Mouse (Mus musculus) CH12.LX (cell line): ENCODE data around the gene Zfp931. TPM values are rescaled to one million over a fixed set of nuclear protein-coding genes. Genes with fewer than 3 reads are reported as not detected.

Experiments used
- DNase-seq: peaks from one replicate; pipeline ENCODE4 v3.0.0-alpha.2; 2013; ENCODE audit errors: extremely low read depth
- H3K27ac ChIP-seq: 2 replicates; pipeline ENCODE4 v1.5.1; 2012; ENCODE audit warnings: low read depth, mild to moderate bottlenecking, control low read depth, moderate library complexity; ENCODE audit not compliant: insufficient read depth
- H3K27me3 ChIP-seq: replicated peaks from 2 replicates; pipeline ENCODE3; 2012; ENCODE audit warnings: inconsistent platforms
- H3K36me3 ChIP-seq, 2 experiments: replicated peaks in 1 of 2; 2 replicates each; pipeline versions ENCODE3 to v1.6.1; 2012; ENCODE audit warnings: inconsistent platforms in 1 of 2, low read length in 1 of 2, mild to moderate bottlenecking in 1 of 2, mixed read lengths in 1 of 2, moderate library complexity in 1 of 2; ENCODE audit not compliant: control insufficient read depth in 1 of 2, insufficient read depth in 1 of 2
- H3K4me1 ChIP-seq, 2 experiments: 2 replicates each; pipeline ENCODE4 v1.6.1; 2012; ENCODE audit warnings: inconsistent platforms in 1 of 2, moderate library complexity in 1 of 2; ENCODE audit not compliant: insufficient read depth in 2 of 2, control insufficient read depth in 1 of 2
- H3K4me2 ChIP-seq: 2 replicates; pipeline ENCODE4 v1.6.1; 2012; ENCODE audit warnings: low read depth, mild to moderate bottlenecking, control low read depth; ENCODE audit not compliant: poor library complexity, insufficient read depth, severe bottlenecking
- H3K4me3 ChIP-seq, 3 experiments: fragments of 150-350 bp in 1 of 3; sonication (generic) in 1 of 3; replicated peaks in 1 of 3; 2 replicates each; pipeline versions ENCODE3 to v1.5.1; 2011 to 2012; ENCODE audit warnings: low read depth in 2 of 3, low read length in 2 of 3, mild to moderate bottlenecking in 2 of 3, moderate library complexity in 2 of 3, control low read depth in 1 of 3, improper control_type of control experiment in 1 of 3, inconsistent platforms in 1 of 3, mixed read lengths in 1 of 3; ENCODE audit not compliant: poor library complexity in 1 of 3
- H3K79me2 ChIP-seq: replicated peaks from 2 replicates; pipeline ENCODE4 v1.6.1; 2012; ENCODE audit warnings: mild to moderate bottlenecking, moderate library complexity; ENCODE audit not compliant: control insufficient read depth, poor library complexity, insufficient read depth, severe bottlenecking; ENCODE audit errors: extremely low read depth
- H3K9ac ChIP-seq: 2 replicates; pipeline ENCODE4 v1.6.1; 2012; ENCODE audit warnings: low read depth, mild to moderate bottlenecking, control low read depth, moderate library complexity; ENCODE audit not compliant: insufficient read depth
- H3K9me3 ChIP-seq: replicated peaks from 2 replicates; pipeline ENCODE3; 2012; ENCODE audit warnings: low read length, inconsistent platforms, mixed read lengths
- CHD2 ChIP-seq: IDR thresholded peaks from 2 replicates; pipeline ENCODE4 v1.6.1; 2011; ENCODE audit warnings: low read length, improper control_type of control experiment
- CTCF ChIP-seq, 2 experiments: IDR thresholded peaks in 1 of 2; conservative IDR thresholded peaks in 1 of 2; 2 replicates each; pipeline ENCODE4 v1.5.1; 2011 to 2012; ENCODE audit warnings: low read depth in 2 of 2, low read length in 2 of 2, improper control_type of control experiment in 1 of 2, inconsistent platforms in 1 of 2, mild to moderate bottlenecking in 1 of 2, moderate library complexity in 1 of 2
- E2F4 ChIP-seq: IDR thresholded peaks from 2 replicates; pipeline ENCODE4 v1.6.1; 2011; ENCODE audit warnings: low read depth, low read length, improper control_type of control experiment; ENCODE audit not compliant: insufficient replicate concordance
- ELF1 ChIP-seq: IDR thresholded peaks from 2 replicates; pipeline ENCODE4 v1.6.1; 2014; ENCODE audit warnings: low read depth, mild to moderate bottlenecking, inconsistent platforms, low read length, improper control_type of control experiment
- EP300 ChIP-seq: IDR thresholded peaks from 2 replicates; pipeline ENCODE4 v1.6.1; 2011; ENCODE audit warnings: low read length, improper control_type of control experiment
- ETS1 ChIP-seq: conservative IDR thresholded peaks from 2 replicates; pipeline ENCODE4 v1.6.1; 2012; ENCODE audit warnings: low read depth, mild to moderate bottlenecking, inconsistent platforms, low read length, improper control_type of control experiment, moderate library complexity
- GABPA ChIP-seq: IDR thresholded peaks from 2 replicates; pipeline ENCODE4 v1.6.1; 2012; ENCODE audit warnings: low read depth, low read length, improper control_type of control experiment, inconsistent platforms; ENCODE audit not compliant: insufficient replicate concordance
- IRF4 ChIP-seq: IDR thresholded peaks from 2 replicates; pipeline ENCODE4 v1.6.1; 2014; ENCODE audit warnings: low read depth, mild to moderate bottlenecking, inconsistent platforms, low read length, improper control_type of control experiment
- JUN ChIP-seq: IDR thresholded peaks from 2 replicates; pipeline ENCODE4 v1.6.1; 2011; ENCODE audit warnings: low read depth, mild to moderate bottlenecking, low read length, improper control_type of control experiment, moderate library complexity; ENCODE audit not compliant: insufficient read depth
- MAFK ChIP-seq: IDR thresholded peaks from 2 replicates; pipeline ENCODE4 v1.6.1; 2011; ENCODE audit warnings: low read length, improper control_type of control experiment; ENCODE audit not compliant: insufficient replicate concordance
- MAX ChIP-seq: IDR thresholded peaks from 2 replicates; pipeline ENCODE4 v1.6.1; 2011; ENCODE audit warnings: low read length, improper control_type of control experiment
- MXI1 ChIP-seq: IDR thresholded peaks from 2 replicates; pipeline ENCODE4 v1.6.1; 2011; ENCODE audit warnings: mild to moderate bottlenecking, low read depth, low read length, improper control_type of control experiment
- MYC ChIP-seq: IDR thresholded peaks from 2 replicates; pipeline ENCODE4 v1.6.1; 2011; ENCODE audit warnings: low read depth, mild to moderate bottlenecking, improper control_type of control experiment, low read length
- NELFE ChIP-seq: IDR thresholded peaks from 2 replicates; pipeline ENCODE4 v1.6.1; 2011; ENCODE audit warnings: low read depth, low read length, improper control_type of control experiment
- NRF1 ChIP-seq: IDR thresholded peaks from 2 replicates; pipeline ENCODE4 v1.6.1; 2014; ENCODE audit warnings: low read depth, mild to moderate bottlenecking, inconsistent platforms, low read length, improper control_type of control experiment, moderate library complexity
- PAX5 ChIP-seq: IDR thresholded peaks from 2 replicates; pipeline ENCODE4 v1.6.1; 2012; ENCODE audit warnings: low read length, inconsistent platforms, mixed read lengths
- POLR2A ChIP-seq: IDR thresholded peaks from 2 replicates; pipeline ENCODE4 v1.6.1; 2011; ENCODE audit warnings: low read depth, mild to moderate bottlenecking, improper control_type of control experiment, low read length
- POLR2AphosphoS2 ChIP-seq: IDR thresholded peaks from 2 replicates; pipeline ENCODE4 v1.6.1; 2011; ENCODE audit warnings: low read depth, low read length, improper control_type of control experiment
- RAD21 ChIP-seq: IDR thresholded peaks from 2 replicates; pipeline ENCODE4 v1.6.1; 2011; ENCODE audit warnings: low read depth, mild to moderate bottlenecking, low read length, improper control_type of control experiment, moderate library complexity
- RCOR1 ChIP-seq: conservative IDR thresholded peaks from 2 replicates; pipeline ENCODE4 v1.6.1; 2012; ENCODE audit warnings: low read depth, mild to moderate bottlenecking, inconsistent platforms, low read length, improper control_type of control experiment
- SIN3A ChIP-seq: IDR thresholded peaks from 2 replicates; pipeline ENCODE4 v1.6.1; 2012; ENCODE audit warnings: low read length, improper control_type of control experiment, inconsistent platforms
- SMC3 ChIP-seq: IDR thresholded peaks from 2 replicates; pipeline ENCODE4 v1.6.1; 2011; ENCODE audit warnings: low read depth, low read length, improper control_type of control experiment
- TBP ChIP-seq: conservative IDR thresholded peaks from 2 replicates; pipeline ENCODE4 v1.6.1; 2011; ENCODE audit warnings: low read depth, low read length, improper control_type of control experiment
- TCF12 ChIP-seq: IDR thresholded peaks from 2 replicates; pipeline ENCODE4 v1.6.1; 2014; ENCODE audit warnings: low read depth, mild to moderate bottlenecking, inconsistent platforms, low read length, improper control_type of control experiment
- UBTF ChIP-seq: IDR thresholded peaks from 2 replicates; pipeline ENCODE4 v1.6.1; 2012; ENCODE audit warnings: low read depth, mild to moderate bottlenecking, inconsistent platforms, low read length, improper control_type of control experiment, moderate library complexity
- USF1 ChIP-seq: IDR thresholded peaks from 2 replicates; pipeline ENCODE4 v1.6.1; 2014; ENCODE audit warnings: low read depth, mild to moderate bottlenecking, inconsistent platforms, low read length, improper control_type of control experiment
- USF2 ChIP-seq: conservative IDR thresholded peaks from 2 replicates; pipeline ENCODE4 v1.6.1; 2011; ENCODE audit warnings: low read depth, low read length, improper control_type of control experiment
- ZC3H11A ChIP-seq: IDR thresholded peaks from 2 replicates; pipeline ENCODE4 v1.6.1; 2012; ENCODE audit warnings: low read depth, mild to moderate bottlenecking, inconsistent platforms, low read length, improper control_type of control experiment
- ZMIZ1 ChIP-seq: IDR thresholded peaks from 2 replicates; pipeline ENCODE4 v1.6.1; 2012; ENCODE audit warnings: low read depth, mild to moderate bottlenecking, inconsistent platforms, low read length, improper control_type of control experiment
- dilution Hi-C: fragments of 300-500 bp; cut with MboI; formaldehyde crosslinking; loops from 2 replicates; pipeline ENCODE4 v1.14.3; 2020; ENCODE audit warnings: low sequenced_read_pairs; ENCODE audit not compliant: extremely low pct_unique_long_range_greater_than_20kb, extremely low pct_ligation_motif_present
- in situ Hi-C: fragments of 300-500 bp; cut with MboI; formaldehyde crosslinking; loops from 3 replicates; pipeline ENCODE4 v1.14.3; 2019; ENCODE audit warnings: low sequenced_read_pairs, low pct_ligation_motif_present, low pct_unique_long_range_greater_than_20kb, mixed read lengths
- polyA plus RNA-seq: library from polyadenylated mRNA; unstranded; fragments of >175 nt; gene quantifications from 2 replicates; pipeline ENCODE4 v1.2.1, GENCODE M21; 2012; ENCODE audit warnings: low read depth; ENCODE audit not compliant: insufficient read length
- total RNA-seq, 2 experiments: library from RNA; depleted of rRNA; stranded (reverse); fragments of 300-350 nt in 1 of 2; fragments of >200 nt in 1 of 2; gene quantifications; 2 replicates each; pipeline ENCODE4 v1.2.3; 2012 to 2014

The Zfp931 gene
- total and polyA plus RNA-seq, 3 experiments, result 3.2 to 14.0 (median 5.6) TPM

GRCm38 (mm10) chr2:178098021-178098420 lies 19.7 kb upstream of the Zfp931 start (continued):
- no peak for TF ChIP-seq GABPA
- TF ChIP-seq PAX5, result no peak
- TF ChIP-seq JUN, result no peak
- no peak for TF ChIP-seq MYC
- TF ChIP-seq USF2, result no peak
- TF ChIP-seq, all 38 proteins: peak for 3

GRCm38 (mm10) chr2:178089586-178089985 lies 11.3 kb upstream of the Zfp931 start:
- Histone ChIP-seq H3K4me3 (no peak overlapping the region), H3K9me3 (no peaks in the 10 kb centered on the region), H3K27me3 (peaks cover 7% of the 10 kb centered on the region), H3K4me1 (no peaks in the 10 kb centered on the region), H3K79me2 (no peaks in the 10 kb centered on the region), H3K4me2 (no peak overlapping the region), H3K36me3 (no peaks in the 10 kb centered on the region), H3K27ac (no peak overlapping the region), H3K9ac (no peak overlapping the region)
- no peak for TF ChIP-seq IRF4
- no peak for TF ChIP-seq ELF1
- TF ChIP-seq RAD21, result no peak
- no peak for TF ChIP-seq PAX5
- no peak for TF ChIP-seq NRF1
- no peak for TF ChIP-seq UBTF
- TF ChIP-seq TCF12, result no peak
- no peak for TF ChIP-seq CTCF (conservative IDR thresholded peaks at IDR 0.05 in 1 of 2, IDR thresholded peaks at IDR 0.05 in 1 of 2; ENCODE audit: low read depth in 2 of 2, low read length in 2 of 2)
- TF ChIP-seq POLR2A, result no peak
- TF ChIP-seq GABPA, result no peak
- no peak for DNase-seq
- dilution Hi-C loops (no loop called here), in situ Hi-C loops (no loop called here)

- in situ Hi-C loops, result no loop called here
- H3K4me3 ChIP-seq, result no peak overlapping the region
- H3K27me3 ChIP-seq, result no peaks in the 10 kb centered on the region
- no peaks in the 10 kb centered on the region for H3K9me3 ChIP-seq
- H3K4me1 ChIP-seq, result peaks cover 2 to 6% of the 10 kb centered on the region in 2 experiments; a peak in 1 of 4 replicates
- H3K36me3 ChIP-seq, result peaks cover 0 to 5% of the 10 kb centered on the region in 2 experiments
- dilution Hi-C loops, result no loop called here
- no peak overlapping the region for H3K4me2 ChIP-seq
- DNase-seq, result peak; percentile 53
- H3K9ac ChIP-seq, result no peak overlapping the region
- H3K79me2 ChIP-seq, result no peaks in the 10 kb centered on the region
- TF ChIP-seq POLR2A, result no peak
- peak; percentile 71 for TF ChIP-seq SMC3
- TF ChIP-seq E2F4, result no peak
- TF ChIP-seq USF1, result no peak
- TF ChIP-seq SIN3A, result no peak
- TF ChIP-seq MAX, result no peak
- no peak for TF ChIP-seq MAFK
- TF ChIP-seq CTCF (conservative IDR thresholded peaks at IDR 0.05 in 1 of 2, IDR thresholded peaks at IDR 0.05 in 1 of 2; ENCODE audit: low read depth in 2 of 2, low read length in 2 of 2), result peak; percentile 66 to 81
- no peak for TF ChIP-seq IRF4
- TF ChIP-seq MXI1, result no peak
- no peak for TF ChIP-seq EP300
- peak; percentile 75 for TF ChIP-seq RAD21
- no peak for TF ChIP-seq ELF1
- TF ChIP-seq ETS1, result no peak
- TF ChIP-seq TCF12, result no peak
- TF ChIP-seq ZC3H11A, result peak; percentile 25; the same call in 1 of the 2 replicates
- no peak for TF ChIP-seq TBP
- no peak for TF ChIP-seq ZMIZ1
- TF ChIP-seq CHD2, result no peak
- TF ChIP-seq RCOR1, result no peak
- no peak for TF ChIP-seq NELFE
- no peak for TF ChIP-seq MYC
- no peak for TF ChIP-seq NRF1
- no peak for TF ChIP-seq POLR2AphosphoS2
- H3K27ac ChIP-seq, result no peak overlapping the region
These were observed 20.1 kb downstream of the Zfp931 start for GRCm38 (mm10) chr2:178058195-178058594.
